Mouse (Mus musculus) frontal cortex, postnatal 14 days (tissue): ENCODE results near the gene Ptpre.
"Not testable (repeated sequence)": the region's sequence is repeated elsewhere in the genome, so short reads cannot be mapped to it uniquely, and the experiment has no call there.

Experiments used
- DNase-seq, 2 experiments: peaks; one replicate each; pipeline ENCODE4 v3.0.0; 2022; ENCODE audit warnings: low spot score in 2 of 2

The Ptpre gene

DNA sequence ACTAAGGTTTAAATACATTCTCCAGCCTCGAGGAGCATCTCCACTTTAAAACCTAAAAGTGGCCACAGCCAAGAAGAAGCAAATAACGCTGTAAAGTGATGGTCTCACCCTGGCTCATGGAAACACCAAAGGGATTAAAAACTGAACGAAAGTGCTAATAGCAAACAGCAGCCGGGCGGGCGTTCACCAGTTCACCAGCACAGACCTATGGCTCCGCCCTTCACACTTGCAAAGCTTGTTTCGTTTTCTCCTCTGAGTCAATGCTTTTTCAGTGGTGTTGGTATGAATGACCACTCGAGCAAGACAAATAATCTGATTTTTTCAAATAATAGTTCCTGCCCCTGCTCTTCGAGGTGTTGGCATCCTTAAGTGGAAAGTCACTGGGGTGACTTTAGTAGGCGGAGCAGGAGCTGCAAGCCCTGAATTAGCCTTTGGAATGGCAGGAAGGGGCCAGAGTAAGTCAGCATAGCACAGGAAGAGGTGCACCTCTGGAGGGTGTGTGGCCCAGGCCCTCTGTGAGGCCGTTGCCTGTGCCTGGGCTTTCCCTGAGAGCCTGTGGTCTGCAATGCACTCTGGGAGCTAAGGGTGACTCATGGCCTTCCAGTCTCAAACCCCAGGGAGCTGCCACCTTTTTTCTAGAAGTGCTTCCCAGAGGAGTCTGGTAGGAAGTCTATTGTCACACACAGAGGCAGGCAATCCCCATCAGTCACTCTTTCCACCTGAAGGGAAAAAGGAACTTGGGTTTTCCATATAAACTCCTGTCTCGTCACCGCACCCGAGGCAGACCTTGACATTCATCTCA, 67.9 kb downstream of the Ptpre start:
- DNase-seq, result no peak

DNA sequence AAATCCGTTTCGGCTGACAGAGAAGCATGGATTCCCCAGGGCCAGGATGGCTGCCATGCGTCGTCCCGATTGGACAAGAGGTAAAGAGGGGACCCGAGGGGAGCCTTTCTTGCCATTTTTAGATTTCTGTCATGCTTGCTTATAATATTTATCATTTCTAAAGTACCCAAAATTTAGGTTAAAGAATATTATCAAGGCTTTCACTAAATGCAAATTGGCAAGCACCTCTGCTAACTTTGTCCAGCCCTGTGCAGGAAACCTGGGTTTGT, 68.5 kb downstream of the Ptpre start:
- DNase-seq, result no peak

DNA sequence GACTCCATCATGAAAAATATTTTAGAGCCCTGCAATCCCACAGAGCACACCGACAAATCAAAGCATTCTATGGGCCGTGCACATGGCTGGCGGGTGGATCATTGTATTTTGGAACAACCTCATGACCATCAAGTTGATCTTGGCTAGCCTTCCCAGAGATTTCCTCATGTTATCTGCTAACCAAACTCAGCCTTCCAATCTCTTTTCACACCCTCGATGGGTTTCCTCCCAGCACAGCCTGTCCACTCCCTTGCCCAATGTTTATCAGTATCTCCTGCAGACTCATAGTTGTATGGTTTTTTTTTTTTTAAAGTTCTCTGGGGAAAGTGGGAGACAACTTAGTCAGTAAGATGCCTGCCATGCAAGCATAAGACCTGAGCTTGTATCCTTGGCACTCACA, 70.9 kb downstream of the Ptpre start:
- DNase-seq, result no peak

DNA sequence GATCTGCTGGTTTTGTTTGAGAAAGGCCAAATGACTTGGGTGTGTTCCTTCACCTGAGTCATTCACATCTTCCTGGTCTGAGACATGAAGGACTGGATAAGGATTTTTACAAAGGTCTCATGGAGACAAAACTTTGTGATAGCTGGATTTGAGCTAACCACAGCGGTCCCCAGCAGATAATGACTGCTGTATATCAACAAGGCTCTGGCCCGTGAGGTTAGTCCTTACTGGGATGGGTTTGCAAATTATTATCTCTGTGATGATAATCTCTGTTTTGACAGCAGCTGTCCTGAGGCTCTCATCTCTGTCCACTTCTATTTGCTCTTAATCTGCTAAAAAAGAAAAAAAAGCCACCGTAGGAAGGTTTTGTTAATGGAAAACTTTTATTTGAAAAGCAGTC, 71.7 kb downstream of the Ptpre start:
- DNase-seq, result no peak

DNA sequence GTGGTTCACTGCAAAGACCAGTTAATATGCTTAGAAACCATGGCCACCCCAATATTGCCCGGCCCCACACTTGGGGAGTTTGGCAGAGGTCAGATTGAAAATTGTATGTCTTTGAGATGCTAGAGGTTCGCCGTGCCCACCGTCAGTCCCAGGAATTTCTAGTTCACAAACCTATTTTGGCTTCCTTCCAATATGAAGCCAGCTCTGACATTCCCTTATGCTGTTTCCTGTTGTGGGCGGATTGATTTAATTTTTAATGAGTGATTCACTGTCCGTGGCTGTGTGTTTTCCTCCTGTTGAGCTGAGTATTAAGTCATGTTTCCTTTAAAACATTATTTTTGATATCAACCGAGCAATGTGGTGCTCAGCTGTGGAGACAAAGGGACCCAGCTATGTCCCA, 72.4 kb downstream of the Ptpre start:
- no peak for DNase-seq

DNA sequence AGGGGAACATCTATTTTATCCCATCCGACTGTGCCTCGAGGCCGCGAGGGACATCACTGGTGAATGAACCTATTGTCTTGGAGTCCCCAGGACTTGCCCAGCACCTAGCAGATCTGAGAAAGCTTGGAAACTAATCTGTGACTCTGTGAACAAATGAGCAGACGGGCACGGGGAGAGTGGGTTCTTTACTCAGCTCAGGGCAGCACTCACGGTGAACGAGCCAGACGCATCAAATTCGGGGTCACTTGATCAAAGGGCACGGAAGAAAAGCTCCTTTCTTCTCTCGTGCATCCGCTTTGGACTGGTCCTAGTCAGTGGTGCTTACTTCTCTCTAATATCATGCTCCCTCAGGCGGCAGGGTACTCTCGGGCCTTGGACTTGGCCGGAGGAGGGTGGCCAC, 75.0 kb downstream of the Ptpre start:
- no peak for DNase-seq

DNA sequence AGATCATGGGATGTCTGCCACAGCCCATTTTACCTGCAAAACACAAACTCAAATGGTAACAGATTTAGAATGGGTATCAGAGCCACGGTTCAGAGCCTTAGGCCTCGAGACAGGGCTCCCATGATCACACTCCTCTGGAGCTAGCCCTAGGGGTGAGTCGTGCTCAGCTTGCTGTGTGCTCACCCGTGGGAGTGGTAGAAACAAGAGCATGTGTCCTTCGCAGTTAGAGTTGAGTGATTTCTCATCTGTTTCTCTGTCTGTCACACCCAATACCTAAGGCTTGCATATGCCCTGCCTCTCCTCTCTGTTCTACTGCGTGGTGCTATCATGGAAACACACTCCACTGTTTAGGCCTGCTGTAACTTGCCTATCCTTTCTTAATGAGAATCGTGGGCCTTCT, 75.5 kb downstream of the Ptpre start:
- no peak for DNase-seq

DNA sequence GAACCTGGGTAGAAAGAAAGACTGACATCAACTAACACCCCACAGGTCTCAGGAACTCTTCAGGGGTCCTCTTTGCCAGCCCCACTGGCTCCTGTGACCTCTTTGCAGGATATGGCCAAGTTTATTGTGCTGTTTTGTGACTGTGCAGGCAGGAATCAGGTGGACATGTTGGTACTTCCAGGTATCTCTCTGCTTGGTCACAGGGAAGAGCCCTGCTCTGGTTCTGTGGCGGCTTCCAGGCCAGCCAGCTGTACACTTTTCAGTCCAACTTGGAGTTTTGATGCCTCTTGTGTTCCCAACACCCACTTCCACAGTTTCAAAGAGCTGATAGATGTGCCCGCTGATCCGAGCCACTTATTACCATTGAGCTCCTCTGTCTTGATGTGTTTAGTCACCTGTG, 76.1 kb downstream of the Ptpre start:
- DNase-seq, result no peak

DNA sequence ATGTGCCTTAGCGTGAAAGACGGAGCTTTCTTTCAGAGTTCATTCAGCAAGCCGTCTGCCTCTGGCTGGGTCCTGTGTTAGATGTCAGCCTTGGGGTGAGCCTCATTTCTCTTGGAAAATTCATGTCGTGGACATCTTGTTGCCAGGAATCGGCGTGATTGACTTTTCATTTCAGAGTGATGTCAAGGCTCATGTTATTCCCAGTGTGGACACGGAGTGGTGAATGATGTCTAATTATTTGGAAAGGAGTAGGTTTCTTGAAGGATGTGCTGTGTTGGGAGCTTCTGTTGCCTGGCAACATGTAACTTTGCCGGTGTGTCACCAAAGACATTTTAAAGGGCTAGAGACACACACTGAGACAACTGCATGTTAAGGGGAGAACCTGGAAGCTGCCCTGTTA, 77.6 kb downstream of the Ptpre start:
- no peak for DNase-seq

DNA sequence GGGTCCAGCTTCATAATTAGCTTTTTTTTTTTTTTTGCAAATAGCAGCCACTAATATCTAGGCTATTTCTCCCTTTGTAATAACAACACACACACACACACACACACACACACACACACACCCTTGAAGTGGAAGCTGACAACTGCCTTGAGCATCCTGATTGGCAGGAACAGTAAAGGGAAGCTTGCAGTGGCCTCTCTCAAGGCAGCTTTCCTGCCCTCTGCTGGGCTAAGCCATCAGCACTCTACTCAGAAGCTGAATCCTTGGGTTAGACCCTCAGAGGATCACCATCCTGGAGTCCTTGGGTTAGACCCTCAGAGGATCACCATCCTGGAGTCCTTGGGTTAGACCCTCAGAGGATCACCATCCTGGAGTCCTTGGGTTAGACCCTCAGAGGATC, 79.2 kb downstream of the Ptpre start:
- not testable (repeated sequence) for DNase-seq

DNA sequence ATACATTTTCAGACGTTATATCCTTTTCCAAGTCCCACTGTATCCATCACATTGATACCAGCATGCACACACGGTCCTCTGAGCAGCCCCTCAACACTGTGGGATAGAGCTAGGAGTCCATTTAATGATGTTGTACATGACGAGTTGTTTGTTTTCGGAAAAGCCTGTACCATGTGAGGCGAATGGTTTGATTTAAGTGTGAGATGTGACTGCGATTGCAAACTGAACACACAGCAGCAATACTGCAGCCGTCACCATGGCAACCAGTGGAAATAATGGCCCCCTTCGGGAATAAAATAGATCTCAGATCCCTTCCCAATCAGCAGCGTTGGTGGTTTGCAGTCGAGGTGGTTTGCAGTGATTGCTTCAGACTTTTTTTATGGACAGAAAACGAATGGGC, 80.5 kb downstream of the Ptpre start:
- DNase-seq, result peak in 1 of 2 experiments; percentile 37

DNA sequence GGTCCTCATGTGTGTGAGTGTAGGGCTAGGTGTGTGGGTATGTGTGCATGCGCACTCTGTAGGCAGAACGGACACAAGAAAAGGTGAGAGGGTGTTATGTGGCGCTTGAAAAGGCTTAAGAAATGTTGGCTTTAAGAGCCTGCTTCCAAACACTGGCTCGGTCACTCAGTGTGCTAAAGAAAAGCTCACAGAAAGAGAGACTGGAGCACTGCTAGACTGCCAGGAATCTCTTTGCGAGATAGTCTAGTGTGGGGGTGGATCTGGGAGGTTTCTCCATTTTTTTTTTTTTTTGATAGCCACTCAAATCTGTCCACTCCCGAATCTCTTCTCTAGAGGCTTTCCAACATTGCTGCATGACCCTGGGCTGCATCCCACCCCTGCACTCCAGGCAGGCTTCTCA, 84.4 kb downstream of the Ptpre start:
- DNase-seq, result no peak

DNA sequence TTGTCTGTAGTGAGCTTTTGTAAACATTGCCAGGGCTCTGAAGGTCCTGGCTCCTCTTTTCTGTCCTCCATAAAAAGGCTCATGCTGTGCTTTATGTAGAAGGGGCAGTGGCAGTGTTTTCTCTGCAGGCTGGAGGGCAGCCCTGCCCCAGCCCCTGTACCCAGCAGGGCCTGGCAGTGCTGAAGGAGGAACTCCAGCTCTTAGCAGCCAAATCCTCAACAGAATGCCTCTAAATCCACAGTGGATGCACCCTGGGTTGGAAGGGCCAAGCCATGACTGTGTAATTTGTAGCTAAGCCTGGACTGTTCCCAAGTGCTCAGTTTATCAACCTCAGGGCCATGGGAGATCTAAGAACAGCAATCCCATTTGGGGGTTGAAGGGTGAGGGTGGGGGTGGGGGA, 85.0 kb downstream of the Ptpre start:
- DNase-seq, result no peak

DNA sequence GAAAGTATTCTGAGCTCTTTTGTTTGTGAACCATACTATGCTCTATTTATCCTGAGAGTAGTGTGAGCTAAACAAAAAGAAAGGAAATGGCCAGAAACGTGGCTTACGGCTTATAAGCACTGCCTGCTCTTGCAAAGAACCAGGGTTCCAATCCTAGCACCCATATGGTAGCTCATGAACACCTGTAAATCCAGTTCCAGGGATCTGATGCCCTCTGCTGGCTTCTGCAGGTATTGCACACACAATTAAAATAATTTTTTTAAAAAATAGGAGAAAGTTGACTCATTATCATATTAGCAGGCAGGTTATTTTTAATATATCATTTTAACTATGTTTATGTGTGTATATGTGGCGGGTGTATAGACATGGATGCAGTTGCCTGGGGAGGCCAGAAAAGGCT, 87.6 kb downstream of the Ptpre start:
- DNase-seq, result no peak

DNA sequence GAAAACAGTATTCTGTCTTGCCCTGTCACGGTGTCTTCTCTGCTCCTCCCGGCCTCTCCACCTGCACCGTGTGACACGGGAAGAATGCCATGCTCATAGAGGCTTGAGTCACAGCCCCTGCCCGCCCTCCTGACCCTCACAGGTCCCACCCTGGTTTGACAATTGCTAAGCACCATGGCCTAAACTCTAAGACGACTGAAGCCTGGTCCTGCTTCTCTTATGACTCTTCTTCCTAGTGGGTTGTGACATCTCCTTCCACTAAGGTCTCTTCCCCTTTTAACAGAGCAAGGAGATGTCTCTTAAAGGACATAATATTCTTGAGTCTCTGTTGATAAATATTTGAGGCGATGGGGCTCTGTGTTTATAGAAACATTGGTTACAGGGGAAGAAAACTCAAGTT, 91.1 kb downstream of the Ptpre start:
- DNase-seq, result no peak

DNA sequence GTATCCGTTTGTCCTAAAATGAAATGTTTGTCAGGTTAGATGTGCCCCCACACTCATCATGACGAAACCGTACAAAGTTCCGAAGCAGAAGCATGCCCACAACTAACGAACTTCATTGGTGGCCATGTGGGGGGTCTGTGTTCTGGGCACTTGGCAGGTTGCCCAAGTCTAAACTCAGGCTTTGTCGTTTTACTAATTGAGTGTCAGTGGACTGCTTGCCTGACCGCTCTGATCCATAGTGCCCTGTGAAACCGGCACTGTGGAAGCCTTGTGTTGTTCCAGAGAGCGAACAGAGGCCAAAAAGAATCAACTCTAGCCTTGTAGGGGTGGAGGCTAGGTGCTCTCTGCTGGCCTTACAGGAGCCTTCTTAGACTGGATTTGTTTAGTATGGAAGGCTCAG, 91.7 kb downstream of the Ptpre start:
- DNase-seq, result no peak

DNA sequence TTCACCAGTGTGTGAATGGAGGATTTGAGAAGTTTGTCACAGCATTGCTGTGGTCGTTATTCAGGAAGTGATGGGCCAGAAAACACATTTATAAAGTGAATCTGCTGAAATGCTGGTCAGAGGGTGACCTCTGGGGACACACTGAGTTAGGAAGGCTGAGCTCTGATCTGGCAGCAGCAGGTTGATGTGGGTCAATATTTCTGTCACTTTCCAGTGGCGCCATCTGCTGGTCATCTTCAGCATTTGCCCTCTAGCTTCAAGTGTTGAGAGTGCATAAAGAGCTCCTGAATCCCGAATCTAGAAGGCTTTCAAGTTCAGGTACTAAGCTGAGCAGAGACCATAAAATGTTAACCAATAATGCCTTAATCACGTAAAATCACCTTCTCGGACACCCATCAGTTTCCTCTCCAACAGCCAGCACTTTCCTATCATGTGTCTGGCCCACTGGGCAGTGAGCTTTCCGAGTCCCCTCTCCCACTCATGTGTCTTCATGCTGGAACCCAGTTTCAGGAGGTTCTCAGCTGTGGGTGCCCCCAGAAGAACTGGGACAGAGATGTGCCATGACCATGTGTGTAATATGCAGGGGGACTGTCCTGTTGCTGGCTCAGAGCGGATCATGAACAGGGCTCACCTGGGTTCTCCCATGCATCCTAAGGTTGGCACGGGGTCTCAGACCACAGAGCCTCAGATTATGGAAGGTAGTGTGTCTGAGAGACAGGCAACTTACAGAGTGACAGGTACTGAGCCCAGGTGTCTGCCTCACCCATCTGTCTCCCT, 94.7 kb downstream of the Ptpre start:
- peak; percentile 43 to 71 for DNase-seq

DNA sequence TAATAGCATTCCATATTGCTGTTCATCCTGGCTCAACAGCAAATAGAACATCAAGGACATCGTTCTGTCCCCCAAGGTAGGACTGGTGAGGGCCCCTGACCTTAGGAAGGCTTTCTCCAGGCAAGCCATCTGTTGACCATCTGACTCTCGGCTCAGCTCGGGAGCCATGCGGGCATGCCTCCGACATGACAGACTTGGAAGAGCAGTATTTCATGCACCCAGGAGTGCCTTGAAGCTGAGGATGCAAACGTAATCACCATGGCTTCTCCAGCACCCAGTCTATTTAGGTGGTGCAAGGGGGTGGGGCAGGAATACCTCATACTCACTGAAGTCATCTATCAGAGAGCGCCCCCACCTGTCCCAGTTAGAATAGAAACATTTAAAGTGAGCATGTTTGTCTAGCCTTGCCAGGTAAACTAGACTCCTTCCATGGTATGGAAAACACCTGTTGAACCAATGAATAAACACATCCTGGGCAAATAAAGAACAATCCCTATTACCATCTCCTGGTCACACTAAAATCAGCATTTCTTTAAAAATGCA, 95.5 kb downstream of the Ptpre start:
- DNase-seq, result no peak

DNA sequence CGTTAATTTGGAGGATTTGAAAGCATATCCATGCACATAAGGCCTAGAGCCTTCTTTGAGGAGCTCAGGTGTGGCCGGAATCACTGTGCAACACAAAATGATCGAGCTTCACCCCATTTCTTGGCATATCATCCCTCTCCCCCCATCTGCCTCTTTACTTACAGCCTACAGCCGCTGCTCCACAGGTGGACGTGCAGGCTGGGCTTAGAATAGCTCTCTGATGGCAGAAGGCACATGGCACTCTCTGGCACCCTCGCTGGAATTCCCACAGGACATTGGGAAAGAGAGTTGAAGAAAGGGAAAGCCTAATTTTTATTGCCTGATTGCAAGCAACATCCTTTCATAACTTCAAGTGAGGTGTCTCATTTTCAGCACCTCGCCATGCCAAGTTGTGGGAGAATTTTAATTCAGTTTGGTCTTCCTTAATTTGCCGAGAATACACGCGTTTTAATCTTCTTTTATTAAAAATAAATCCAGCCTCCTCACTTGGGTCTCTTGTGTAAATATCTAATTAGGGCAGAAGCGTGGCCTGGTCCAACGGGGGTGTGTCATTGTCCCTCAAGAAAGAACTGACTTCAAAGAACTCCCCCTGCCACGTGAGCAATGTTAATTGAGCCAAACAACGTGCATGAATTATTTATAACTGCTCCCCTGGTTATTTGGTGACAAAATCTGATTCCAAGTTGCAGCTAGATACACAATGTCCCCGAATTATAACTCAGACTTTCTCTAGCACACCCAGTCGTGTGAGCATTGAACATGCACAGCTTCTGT, 97.8 kb downstream of the Ptpre start:
- no peak for DNase-seq

DNA sequence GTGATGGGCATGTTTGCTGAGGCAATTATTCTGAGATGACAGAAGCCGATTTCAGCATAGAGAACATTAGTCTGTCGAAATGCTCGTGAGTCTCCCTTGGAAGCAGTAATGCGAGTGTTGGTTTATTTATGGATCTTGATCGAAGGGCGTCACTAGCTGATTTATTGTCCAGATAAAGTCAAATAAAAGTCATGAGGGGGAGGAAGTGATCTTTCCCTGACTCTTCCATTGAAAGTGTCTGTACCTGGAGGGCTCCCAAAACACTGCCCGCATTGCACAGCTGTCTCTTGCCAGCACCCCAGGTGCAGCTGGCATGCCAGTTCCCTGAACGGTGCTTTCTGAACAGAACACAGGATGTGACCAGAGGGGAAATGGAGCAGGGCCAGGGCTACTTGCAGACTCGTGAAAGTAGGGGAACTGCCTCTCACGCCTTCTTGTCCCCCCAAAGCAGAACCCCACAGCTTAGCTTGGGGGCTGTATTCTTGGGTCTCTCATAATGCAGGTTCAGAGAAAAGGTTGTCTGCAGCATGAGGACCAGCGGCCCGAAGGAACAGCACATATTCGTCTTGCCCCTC, 100.2 kb downstream of the Ptpre start:
- DNase-seq, result no peak

DNA sequence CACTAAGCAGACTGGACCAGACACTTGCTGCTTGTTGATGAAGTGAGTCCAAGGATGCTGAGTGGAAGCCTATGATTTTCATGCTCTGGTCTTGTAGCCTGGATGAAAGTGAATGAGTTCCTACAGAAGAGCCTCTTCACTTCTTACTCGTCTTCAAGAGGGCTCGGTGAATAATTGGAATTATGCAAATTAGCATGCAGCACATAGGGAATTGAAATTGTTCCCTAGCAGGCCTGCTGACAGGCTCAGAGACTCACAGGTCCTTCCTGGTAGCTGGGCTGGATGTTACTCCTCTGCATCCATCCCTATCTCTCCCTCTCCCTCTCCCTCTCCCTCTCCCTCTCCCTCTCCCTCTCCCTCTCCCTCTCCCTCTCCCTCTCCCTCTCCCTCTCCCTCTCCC, 102.1 kb downstream of the Ptpre start:
- no peak for DNase-seq
